Mouse (Mus musculus) megakaryocyte, embryonic 14.5 days (primary cell): ENCODE results near the gene Cops9.

Experiments
- FLI1 ChIP-seq: IDR thresholded peaks from 2 replicates; pipeline ENCODE4 v1.6.1; 2012; ENCODE audit warnings: low read length, inconsistent platforms, mixed read lengths
- GATA1 ChIP-seq: IDR thresholded peaks from 3 replicates; pipeline ENCODE4 v1.6.1; 2012; ENCODE audit warnings: mixed read lengths, low read length, inconsistent platforms, borderline replicate concordance

- no peak for TF ChIP-seq GATA1
- no peak for TF ChIP-seq FLI1
Measured at GRCm38 (mm10) chr1:92628227-92628626, 13.6 kb downstream of the Cops9 start.
